Mouse (Mus musculus) retina, postnatal 1 day (tissue): Measurements from ENCODE around the gene Olfr361.
"Not testable (repeated sequence)": the region's sequence is repeated elsewhere in the genome, so short reads cannot be mapped to it uniquely, and the experiment has no call there.

Source experiments
- DNase-seq: peaks from one replicate; pipeline ENCODE4 v3.0.0-alpha.2; 2012

Gene Olfr361

DNA sequence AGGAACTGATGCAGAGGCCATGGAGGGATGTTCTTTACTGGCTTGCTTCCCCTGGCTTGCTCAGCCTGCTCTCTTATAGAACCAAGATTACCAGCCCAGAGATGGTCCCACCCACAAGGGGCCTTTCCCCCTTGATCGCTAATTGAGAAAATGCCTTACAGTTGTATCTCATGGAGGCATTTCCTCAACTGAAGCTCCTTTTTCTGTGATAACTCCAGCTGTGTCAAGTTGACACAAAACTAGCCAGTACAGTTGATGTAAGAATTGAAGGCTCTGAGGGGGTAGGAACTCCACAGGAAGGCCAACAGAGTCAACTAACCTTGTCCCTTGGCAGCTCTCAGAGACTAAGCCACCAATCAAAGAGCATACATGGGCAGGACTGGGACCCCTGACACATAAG is at the start of gene Olfr361:
TSS of gene Olfr361 (minus strand) at position 101 of the 400 bp plus-strand sequence.
- not testable (repeated sequence) for DNase-seq

DNA sequence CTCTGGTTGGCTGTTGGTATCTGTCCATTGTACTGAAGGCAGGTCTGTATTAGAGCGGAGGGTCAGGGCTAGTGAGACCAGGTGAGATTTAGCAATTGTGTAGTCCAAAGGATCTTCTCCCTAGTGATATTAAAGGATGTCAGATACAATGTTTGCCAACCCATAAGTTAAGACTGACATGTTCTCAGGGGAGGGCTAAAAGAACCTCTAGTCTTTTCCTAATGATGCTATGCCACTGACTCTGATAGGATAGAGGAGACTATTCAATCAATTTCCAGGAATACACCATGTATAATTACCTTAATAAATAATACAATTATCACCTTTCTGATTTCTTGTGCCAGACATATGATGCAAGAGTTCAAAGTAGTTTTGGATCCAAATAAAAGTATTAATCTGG is 28.7 kb upstream of the Olfr361 start, which contains the start of gene Olfr362:
TSS of gene Olfr362 (minus strand) at position 101 of the 400 bp plus-strand sequence.
- DNase-seq = no peak

DNA sequence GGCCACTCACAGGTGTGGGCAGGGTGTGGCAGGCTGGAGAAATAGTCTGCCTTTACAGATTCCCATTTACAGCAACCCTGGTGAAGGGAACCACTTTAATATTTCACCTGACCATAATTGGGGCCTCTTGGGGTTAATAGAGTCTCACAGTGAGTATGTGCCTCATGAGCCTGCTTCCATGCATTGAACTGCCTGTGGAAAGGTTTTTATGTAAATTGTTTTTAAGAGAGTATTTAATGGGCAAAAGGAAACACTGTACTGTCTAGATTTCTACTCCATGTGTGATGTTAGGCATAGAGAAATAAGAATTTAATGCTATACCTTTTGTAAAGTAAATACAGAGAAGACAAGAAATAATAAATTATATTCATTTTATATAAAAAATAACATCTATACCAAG is 23.6 kb downstream of the Olfr361 start, which contains the start of gene Olfr360:
TSS of gene Olfr360 (plus strand) at position 301 of the 400 bp plus-strand sequence.
- no peak for DNase-seq
